In genomic region chr6:126105083-126105740, GRCm38 (mm10) we compare ENCODE assay signal across 24 mouse cellular contexts.
A peak's percentile ranks its signal among the peaks of the same experiment; 100 is the strongest.
DNase-seq lines count a peak whose midpoint lies in the region; ATAC-seq and TF ChIP-seq lines count a peak whose summit lies in the region.
"Had no signal": no experiment of that assay in that cellular context is flagged by ENCODE, and none has a peak within 500 bp of the region (broad histone marks: within the 10 kb centered on the region; RNA-seq: fewer than 3 reads in every experiment).

No protein-coding gene starts in this region.

- H3K27me3 ChIP-seq in heart, postnatal 0 days (ENCODE audit: control insufficient read depth, insufficient read depth, low read length), result no peaks in the 10 kb centered on the region
- H3K27me3 ChIP-seq: embryonic facial prominence, embryonic 15.5 days; limb, embryonic 12.5 days; liver, embryonic 13.5 days had no signal

- H3K9ac ChIP-seq in heart, postnatal 0 days (replicated peaks; ENCODE audit: low read depth, low read length), result no peak overlapping the region
- H3K9ac ChIP-seq: embryonic facial prominence, embryonic 15.5 days; hindbrain, embryonic 14.5 days; limb, embryonic 12.5 days; liver, embryonic 13.5 days had no signal

- no peaks in the 10 kb centered on the region for H3K9me3 ChIP-seq in heart, postnatal 0 days (replicated peaks; ENCODE audit: control insufficient read depth, low read length)
- H3K9me3 ChIP-seq: embryonic facial prominence, embryonic 15.5 days; limb, embryonic 12.5 days had no signal

- TF ChIP-seq CTCF in heart, postnatal 0 days (IDR thresholded peaks at IDR 0.05; ENCODE audit: low read depth), result no peak

- WGBS in heart, postnatal 0 days, result 55% methylated on average over 12 of the region's 12 CpGs

- 0 out of 2 replicates have a peak overlapping the region, but pooled peaks have one; percentile 60 for H3K27ac ChIP-seq in heart, postnatal 0 days (ENCODE audit: low read depth)
- H3K27ac ChIP-seq: hindbrain, embryonic 14.5 days; liver, embryonic 13.5 days; macrophage; stomach, postnatal 0 days had no signal

- no peaks in the 10 kb centered on the region for H3K36me3 ChIP-seq in heart, postnatal 0 days (replicated peaks; ENCODE audit: control insufficient read depth, insufficient read depth, low read length)
- H3K36me3 ChIP-seq: liver, embryonic 13.5 days had no signal

- no peak for ATAC-seq in heart, postnatal 0 days (ENCODE audit: insufficient read depth, low read depth)
- no peak for ATAC-seq in cerebellum, adult (ENCODE audit: insufficient number of reproducible peaks, low FRiP score, low TSS enrichment)
- ATAC-seq: forebrain, embryonic 16.5 days; midbrain, embryonic 16.5 days had no signal

- no peak for TF ChIP-seq EP300 in heart, postnatal 0 days (IDR thresholded peaks at IDR 0.05; ENCODE audit: low read depth)

- no peak overlapping the region for H3K4me3 ChIP-seq in heart, postnatal 0 days (ENCODE audit: low read depth, low read length)
- H3K4me3 ChIP-seq: embryonic facial prominence, embryonic 15.5 days; layer of hippocampus, adult 2 months; limb, embryonic 12.5 days; liver, embryonic 13.5 days had no signal

- peak; percentile 12 to 80 for DNase-seq in adrenal gland, adult (ENCODE audit: inconsistent age in 2 of 2, low spot score in 1 of 2)
- no peak for DNase-seq in adrenal gland, postnatal 10 days
- DNase-seq in heart, postnatal 0 days (ENCODE audit: low spot score), result no peak
- no peak for DNase-seq in heart, postnatal 36 days
- peak; percentile 11 for DNase-seq in retina, postnatal 1 day
- DNase-seq in retina, embryonic 14.5 days (ENCODE audit: low spot score), result no peak
- no peak for DNase-seq in urinary bladder, postnatal 25 days (ENCODE audit: low spot score)
- DNase-seq: cerebellum, adult 8-10 months; cerebellum, postnatal 36 days; embryo, embryonic 11 days; gastrocnemius, postnatal 14 days; liver, embryonic 13.5 days; lung, adult 2 months; thymus, adult 2 months; thymus, postnatal 4 days had no signal

- no peak overlapping the region for H3K4me2 ChIP-seq in heart, postnatal 0 days (ENCODE audit: low read depth, low read length)
- H3K4me2 ChIP-seq: embryonic facial prominence, embryonic 15.5 days; hindbrain, embryonic 14.5 days; limb, embryonic 12.5 days; liver, embryonic 13.5 days had no signal

- intact Hi-C loops in heart, postnatal 36 days (cut with DNase I), result no loop called here

- peaks cover 12% of the 10 kb centered on the region; the same call in 1 of the 2 replicates for H3K4me1 ChIP-seq in heart, postnatal 0 days (ENCODE audit: control insufficient read depth, insufficient read depth)
- H3K4me1 ChIP-seq: liver, embryonic 13.5 days had no signal

Comparison
In these comparisons a context has a peak if more than half of its experiments do, and no peak if none do; other contexts are left out.
1. DNase-seq: peak in adrenal gland, adult (2 of 2) and retina, postnatal 1 day (single experiment); none in adrenal gland, postnatal 10 days (single experiment), heart, postnatal 0 days (single experiment), heart, postnatal 36 days (0 of 2), retina, embryonic 14.5 days (single experiment) and urinary bladder, postnatal 25 days (single experiment).